Mouse (Mus musculus) layer of hippocampus, adult 9-11 months (tissue): ENCODE measurements at regions not wholly inside any gene's neighbourhood (a gene's known extent, or its start where the extent isn't known, plus 50 kb on each side); places are given as distances from the start of the nearest gene placed in this dataset.

Source experiments
- DNase-seq: peaks from one replicate; pipeline ENCODE4 v3.0.0; 2022

- DNase-seq, result no peak
Measured at GRCm38 (mm10) chr16:78631797-78632196, 55.3 kb upstream of the D16Ertd472e start.

GRCm38 (mm10) chr16:78626803-78627202, 50.3 kb upstream of the D16Ertd472e start:
- DNase-seq, result no peak
